Mouse (Mus musculus) erythroblast, embryonic 14.5 days (primary cell): Measurements from ENCODE around the gene Actr2. TPM values are rescaled to one million over a fixed set of nuclear protein-coding genes. Genes with fewer than 3 reads are reported as not detected.
"Not testable (repeated sequence)": the region's sequence is repeated elsewhere in the genome, so short reads cannot be mapped to it uniquely, and the experiment has no call there.

Experiments
- H3K27me3 ChIP-seq: 2 replicates; pipeline ENCODE4 v1.6.1; 2012; ENCODE audit warnings: inconsistent platforms; ENCODE audit not compliant: control insufficient read depth
- H3K36me3 ChIP-seq: 2 replicates; pipeline ENCODE4 v1.6.1; 2012; ENCODE audit warnings: mild to moderate bottlenecking, inconsistent platforms; ENCODE audit not compliant: control insufficient read depth
- H3K4me1 ChIP-seq: 2 replicates; pipeline ENCODE4 v1.6.1; 2012; ENCODE audit warnings: inconsistent platforms; ENCODE audit not compliant: control insufficient read depth
- H3K4me3 ChIP-seq: replicated peaks from 2 replicates; pipeline ENCODE3; 2012; ENCODE audit warnings: moderate library complexity, mild to moderate bottlenecking, inconsistent platforms
- H3K9me3 ChIP-seq: 2 replicates; pipeline ENCODE4 v1.6.1; 2012; ENCODE audit warnings: low read length, inconsistent platforms, mixed read lengths; ENCODE audit not compliant: control insufficient read depth
- GATA1 ChIP-seq: IDR thresholded peaks from 2 replicates; pipeline ENCODE4 v1.6.1; 2012; ENCODE audit warnings: low read length, inconsistent platforms, mixed read lengths
- TAL1 ChIP-seq: IDR thresholded peaks from 3 replicates; pipeline ENCODE4 v1.6.1; 2012; ENCODE audit warnings: low read length, inconsistent platforms, mixed read lengths
- polyA plus RNA-seq: library from polyadenylated mRNA; stranded (reverse); fragments of >175 nt; gene quantifications from 2 replicates; pipeline ENCODE4 v1.2.3, GENCODE M21; 2012

Gene Actr2
- polyA plus RNA-seq, 1 experiment, result 1.1 TPM

- no peaks in the 10 kb centered on the region for H3K9me3 ChIP-seq
- H3K27me3 ChIP-seq, result no peaks in the 10 kb centered on the region
- H3K36me3 ChIP-seq, result no peaks in the 10 kb centered on the region
- no peak for TF ChIP-seq GATA1
- TF ChIP-seq TAL1, result no peak
- no peaks in the 10 kb centered on the region for H3K4me1 ChIP-seq
- H3K4me3 ChIP-seq, result no peak overlapping the region
These were observed 29.8 kb upstream of the Actr2 start for GRCm38 (mm10) chr11:20142516-20142915.

GRCm38 (mm10) chr11:20140286-20140685, 27.6 kb upstream of the Actr2 start:
- TF ChIP-seq GATA1, result no peak
- no peak for TF ChIP-seq TAL1
- H3K4me3 ChIP-seq, result no peak overlapping the region
- H3K4me1 ChIP-seq, result no peaks in the 10 kb centered on the region
- no peaks in the 10 kb centered on the region for H3K36me3 ChIP-seq
- H3K9me3 ChIP-seq, result no peaks in the 10 kb centered on the region
- no peaks in the 10 kb centered on the region for H3K27me3 ChIP-seq

- Histone ChIP-seq H3K4me3 (no peak overlapping the region), H3K36me3 (no peaks in the 10 kb centered on the region), H3K4me1 (no peaks in the 10 kb centered on the region), H3K27me3 (no peaks in the 10 kb centered on the region), H3K9me3 (no peaks in the 10 kb centered on the region)
- TF ChIP-seq TAL1 (no peak), GATA1 (no peak)
These were observed 27.0 kb upstream of the Actr2 start for GRCm38 (mm10) chr11:20139711-20140110.

- H3K4me1 ChIP-seq, result no peaks in the 10 kb centered on the region
- no peaks in the 10 kb centered on the region for H3K27me3 ChIP-seq
- TF ChIP-seq GATA1 (no peak), TAL1 (no peak)
- H3K36me3 ChIP-seq, result no peaks in the 10 kb centered on the region
- no peaks in the 10 kb centered on the region for H3K9me3 ChIP-seq
- H3K4me3 ChIP-seq, result no peak overlapping the region
These were observed 25.9 kb upstream of the Actr2 start for GRCm38 (mm10) chr11:20138498-20139208.

GRCm38 (mm10) chr11:20137872-20138271, 25.2 kb upstream of the Actr2 start:
- Histone ChIP-seq H3K27me3 (no peaks in the 10 kb centered on the region), H3K36me3 (no peaks in the 10 kb centered on the region), H3K9me3 (no peaks in the 10 kb centered on the region), H3K4me1 (peaks cover 4% of the 10 kb centered on the region), H3K4me3 (no peak overlapping the region)
- TF ChIP-seq TAL1, result no peak
- no peak for TF ChIP-seq GATA1

GRCm38 (mm10) chr11:20136314-20136713, 23.6 kb upstream of the Actr2 start:
- H3K36me3 ChIP-seq, result no peaks in the 10 kb centered on the region

GRCm38 (mm10) chr11:20134869-20135268, 22.2 kb upstream of the Actr2 start:
- not testable (repeated sequence) for H3K4me1 ChIP-seq, H3K27me3 ChIP-seq, H3K36me3 ChIP-seq, H3K4me3 ChIP-seq, H3K9me3 ChIP-seq

More at GRCm38 (mm10) chr11:20136314-20136713, 23.6 kb upstream of the Actr2 start:
- peaks cover 3% of the 10 kb centered on the region; the same call in 1 of the 2 replicates for H3K27me3 ChIP-seq
- H3K4me3 ChIP-seq, result no peak overlapping the region
- no peak for TF ChIP-seq GATA1
- TF ChIP-seq TAL1, result no peak
- no peaks in the 10 kb centered on the region for H3K9me3 ChIP-seq
- H3K4me1 ChIP-seq, result peaks cover 4% of the 10 kb centered on the region

- Histone ChIP-seq H3K9me3 (peaks cover 4% of the 10 kb centered on the region), H3K36me3 (no peaks in the 10 kb centered on the region), H3K4me1 (peaks cover 4% of the 10 kb centered on the region), H3K4me3 (no peak overlapping the region), H3K27me3 (peaks cover 3% of the 10 kb centered on the region; the same call in 1 of the 2 replicates)
- TF ChIP-seq GATA1 (no peak), TAL1 (no peak)
These were observed 21.0 kb upstream of the Actr2 start for GRCm38 (mm10) chr11:20133721-20134120.

GRCm38 (mm10) chr11:20132955-20133562, 20.3 kb upstream of the Actr2 start:
- peaks cover 4% of the 10 kb centered on the region for H3K9me3 ChIP-seq
- H3K27me3 ChIP-seq, result peaks cover 3% of the 10 kb centered on the region; the same call in 1 of the 2 replicates
- no peaks in the 10 kb centered on the region for H3K36me3 ChIP-seq
- peaks cover 4% of the 10 kb centered on the region for H3K4me1 ChIP-seq
- TF ChIP-seq GATA1 (no peak), TAL1 (no peak)
- H3K4me3 ChIP-seq, result peak overlapping the region; percentile 53
